Mouse (Mus musculus) forebrain, embryonic 14.5 days (tissue): ENCODE results near the gene Slc39a11. TPM values are rescaled to one million over a fixed set of nuclear protein-coding genes. Genes with fewer than 3 reads are reported as not detected.

ENCODE experiments used
- ATAC-seq: fragments of 200-750 bp; cut with Nextera tagmentation; 2 replicates; pipeline ENCODE4 v1.8.0; 2017; ENCODE audit warnings: mild to moderate bottlenecking, moderate library complexity
- DNase-seq: peaks from one replicate; pipeline ENCODE4 v3.0.0-alpha.2; 2015; ENCODE audit warnings: low spot score
- H3K27ac ChIP-seq: fragments of 300-500 bp; sonication (generic); 2 replicates; pipeline ENCODE4 v1.5.1; 2014; ENCODE audit warnings: low read depth, mild to moderate bottlenecking, control low read depth, low read length, moderate library complexity
- H3K27me3 ChIP-seq: fragments of 300-500 bp; sonication (generic); replicated peaks from 2 replicates; pipeline ENCODE4 v1.6.1; 2014; ENCODE audit warnings: low read length, control low read depth, mixed read lengths; ENCODE audit not compliant: control insufficient read depth, insufficient read depth
- H3K36me3 ChIP-seq: fragments of 300-500 bp; sonication (generic); 2 replicates; pipeline ENCODE4 v1.6.1; 2014; ENCODE audit warnings: low read length, control low read depth; ENCODE audit not compliant: control insufficient read depth, insufficient read depth
- H3K4me1 ChIP-seq: fragments of 300-500 bp; sonication (generic); 2 replicates; pipeline ENCODE4 v1.6.1; 2014; ENCODE audit warnings: antibody characterized with exemption, low read length, control low read depth; ENCODE audit not compliant: control insufficient read depth, insufficient read depth
- H3K4me2 ChIP-seq: fragments of 300-500 bp; sonication (generic); 2 replicates; pipeline ENCODE4 v1.6.1; 2014; ENCODE audit warnings: mild to moderate bottlenecking, control low read depth, low read length
- H3K4me3 ChIP-seq: fragments of 300-500 bp; sonication (generic); 2 replicates; pipeline ENCODE4 v1.5.1; 2014; ENCODE audit warnings: low read depth, low read length, control low read depth
- H3K9ac ChIP-seq: fragments of 300-500 bp; sonication (generic); 2 replicates; pipeline ENCODE4 v1.6.1; 2014; ENCODE audit warnings: mild to moderate bottlenecking, low read length, control low read depth, moderate library complexity
- H3K9me3 ChIP-seq: fragments of 300-500 bp; sonication (generic); replicated peaks from 2 replicates; pipeline ENCODE4 v1.6.1; 2016; ENCODE audit warnings: low read length, control low read depth, mixed read lengths; ENCODE audit not compliant: control insufficient read depth
- WGBS: fragments of 180-500 bp; shearing (Covaris S2); extraction: QIAGEN DNeasy Blood & Tissue Kit; methylation state at CpG from one replicate; pipeline ENCODE4 v1.1.7; 2014; 5-methylcytosine and 5-hydroxymethylcytosine counted together
- polyA plus RNA-seq: library from polyadenylated mRNA; unstranded; fragments of >200 nt; fragmentation: Nextera tagmentation; extraction: Ambion mirVana; gene quantifications from 2 replicates; pipeline ENCODE4 v1.2.1, GENCODE M21; 2014

Gene Slc39a11
- polyA plus RNA-seq, 1 experiment from 2014 or later = 29.5 TPM

DNA sequence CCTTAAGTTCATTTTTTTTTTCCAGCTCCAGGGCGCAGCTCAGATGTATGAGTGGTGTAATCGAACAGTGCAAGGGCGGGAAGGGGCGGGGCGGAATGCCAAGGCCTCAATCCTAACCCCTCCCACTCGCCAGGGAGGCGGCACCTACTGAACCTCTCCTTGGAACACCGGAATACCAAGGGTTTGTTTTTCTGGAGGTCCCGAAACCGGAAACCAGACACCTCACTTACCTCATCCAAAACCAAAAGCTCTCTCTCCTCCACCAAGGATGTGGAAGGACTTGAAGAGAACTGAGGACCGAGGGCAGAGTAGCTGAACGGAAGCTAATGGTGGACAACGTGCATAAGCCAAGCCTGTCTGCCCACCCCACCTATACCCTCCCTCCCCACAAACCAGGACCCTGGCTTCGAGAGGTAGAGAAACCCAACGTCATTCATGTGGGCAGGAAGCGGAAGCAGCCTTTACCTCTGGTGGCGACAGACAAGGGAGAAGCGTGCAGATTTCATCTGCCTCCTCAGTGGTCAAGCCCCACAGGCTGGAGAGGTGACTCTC is 441.3 kb downstream of the Slc39a11 start:
- Histone ChIP-seq H3K36me3 (no peaks in the 10 kb centered on the region), H3K27me3 (no peaks in the 10 kb centered on the region), H3K9ac (no peak overlapping the region), H3K4me3 (no peak overlapping the region), H3K27ac (no peak overlapping the region), H3K4me1 (peaks cover 3% of the 10 kb centered on the region; the same call in 1 of the 2 replicates), H3K9me3 (no peaks in the 10 kb centered on the region), H3K4me2 (no peak overlapping the region)
- WGBS = 74% methylated on average over 18 of the region's 18 CpGs
- ATAC-seq (no peak), DNase-seq (no peak)

DNA sequence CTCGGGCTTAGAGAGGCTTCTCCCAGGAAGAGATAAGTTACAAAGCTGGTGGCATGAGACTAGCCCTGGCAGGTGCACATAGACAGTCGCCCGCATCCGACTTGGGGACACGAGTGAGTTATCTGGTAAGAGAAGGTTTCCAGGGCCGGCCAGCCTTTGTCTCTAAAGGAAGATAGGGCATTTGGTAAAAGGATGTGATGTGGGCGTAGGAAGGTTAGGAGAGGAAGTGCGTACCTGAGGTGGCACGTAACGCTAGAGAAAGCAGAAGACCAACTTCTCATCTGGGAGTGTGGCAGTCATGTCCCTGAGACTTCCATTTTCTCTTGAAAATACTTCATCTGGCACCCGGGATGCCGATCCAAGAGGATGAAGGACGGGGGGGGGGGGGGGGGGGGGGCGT is 441.9 kb downstream of the Slc39a11 start:
- ATAC-seq = no peak
- no peaks in the 10 kb centered on the region for H3K9me3 ChIP-seq
- H3K4me1 ChIP-seq = peaks cover 3% of the 10 kb centered on the region; the same call in 1 of the 2 replicates
- no peaks in the 10 kb centered on the region for H3K36me3 ChIP-seq
- H3K9ac ChIP-seq = no peak overlapping the region
- no peak overlapping the region for H3K4me3 ChIP-seq
- no peak overlapping the region for H3K4me2 ChIP-seq
- WGBS = 89% methylated on average over 12 of the region's 14 CpGs
- no peak overlapping the region for H3K27ac ChIP-seq
- no peak for DNase-seq
- H3K27me3 ChIP-seq = no peaks in the 10 kb centered on the region

DNA sequence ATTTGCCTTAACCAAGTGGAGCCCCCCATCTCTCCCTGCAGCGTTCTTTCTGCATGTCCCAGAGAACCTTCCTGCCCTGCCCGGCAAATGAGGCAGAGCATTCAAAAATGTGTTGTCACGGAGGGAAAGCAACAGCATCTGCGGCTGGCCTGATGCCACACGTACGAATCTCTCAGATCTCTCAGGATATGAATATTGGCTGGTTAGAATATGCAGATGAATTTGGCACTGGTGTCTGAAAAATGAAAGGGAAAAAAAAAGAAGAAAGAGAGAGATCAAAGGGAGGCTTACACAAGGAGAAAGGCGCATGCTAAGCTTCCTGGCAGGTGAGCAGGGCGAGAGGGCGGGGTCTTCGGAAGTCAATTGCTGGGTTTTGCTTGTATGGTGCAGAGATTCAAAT is 443.8 kb downstream of the Slc39a11 start:
- Histone ChIP-seq H3K4me3 (no peak overlapping the region), H3K4me2 (no peak overlapping the region), H3K9me3 (no peaks in the 10 kb centered on the region), H3K9ac (no peak overlapping the region), H3K27ac (peak overlapping the region; percentile 39; the same call in 1 of the 2 replicates), H3K4me1 (no peaks in the 10 kb centered on the region), H3K27me3 (no peaks in the 10 kb centered on the region), H3K36me3 (no peaks in the 10 kb centered on the region)
- peak; percentile 86 for DNase-seq
- no peak for ATAC-seq
- 69% methylated on average over 10 of the region's 10 CpGs for WGBS

DNA sequence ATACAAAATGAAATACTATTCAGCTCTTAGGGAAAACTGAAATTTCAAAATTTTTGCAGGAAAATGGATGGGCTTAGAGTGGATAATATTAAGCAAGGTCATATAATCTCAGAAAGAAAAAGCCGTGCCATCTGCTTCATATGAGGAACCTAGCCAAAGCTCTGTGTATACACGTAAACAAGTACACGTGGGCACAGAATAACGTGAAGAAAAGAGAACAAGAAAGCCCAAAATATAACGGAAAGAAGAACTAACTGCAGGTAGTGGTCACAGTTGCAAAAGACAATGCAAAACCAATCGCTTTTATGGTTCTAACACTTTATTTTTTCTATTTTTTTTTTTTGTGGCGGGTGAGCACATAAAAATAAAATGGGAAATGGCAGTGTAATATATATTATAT is 446.9 kb downstream of the Slc39a11 start:
- Histone ChIP-seq H3K4me2 (no peak overlapping the region), H3K9me3 (no peaks in the 10 kb centered on the region), H3K36me3 (no peaks in the 10 kb centered on the region), H3K27me3 (no peaks in the 10 kb centered on the region), H3K9ac (no peak overlapping the region), H3K4me1 (peaks cover 18% of the 10 kb centered on the region), H3K4me3 (no peak overlapping the region), H3K27ac (no peak overlapping the region)
- DNase-seq (no peak), ATAC-seq (no peak)
- WGBS = 86% methylated on average over 7 of the region's 7 CpGs

DNA sequence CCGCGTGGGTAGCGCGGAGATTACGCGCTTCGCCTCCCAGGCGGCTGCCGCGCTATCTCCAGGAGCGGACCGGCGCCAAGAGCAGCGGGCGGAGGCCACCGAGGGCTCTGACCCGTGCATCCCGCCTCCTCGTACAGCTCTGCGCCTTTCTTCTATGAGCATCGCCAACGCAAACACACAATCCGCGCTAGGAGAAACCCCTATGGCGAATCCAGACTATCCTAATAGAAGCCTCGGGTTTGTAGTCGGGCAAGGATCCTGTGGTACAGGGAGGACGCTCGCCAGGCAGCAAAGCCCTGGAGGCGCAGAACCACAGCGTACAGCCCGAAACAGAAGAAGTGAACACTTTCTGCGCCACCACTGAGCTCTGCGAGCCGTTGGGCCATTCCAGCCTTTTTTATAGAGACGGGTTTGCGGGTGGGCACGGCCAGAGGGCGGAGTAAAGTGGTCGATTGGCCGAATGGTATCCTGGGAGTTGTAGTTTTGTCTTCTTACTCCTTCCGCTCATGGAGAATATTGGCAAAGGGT is 448.3 kb downstream of the Slc39a11 start:
- Histone ChIP-seq H3K36me3 (no peaks in the 10 kb centered on the region), H3K27ac (peak overlapping the region; percentile 79; the same call in 1 of the 2 replicates), H3K4me3 (peak overlapping the region; percentile 69), H3K4me2 (peak overlapping the region; percentile 54), H3K27me3 (no peaks in the 10 kb centered on the region), H3K9me3 (no peaks in the 10 kb centered on the region), H3K9ac (peak overlapping the region; percentile 87), H3K4me1 (peaks cover 18% of the 10 kb centered on the region)
- ATAC-seq (peak; percentile 95), DNase-seq (peak; percentile 97)
- under 1% methylated on average over 42 of the region's 42 CpGs for WGBS

DNA sequence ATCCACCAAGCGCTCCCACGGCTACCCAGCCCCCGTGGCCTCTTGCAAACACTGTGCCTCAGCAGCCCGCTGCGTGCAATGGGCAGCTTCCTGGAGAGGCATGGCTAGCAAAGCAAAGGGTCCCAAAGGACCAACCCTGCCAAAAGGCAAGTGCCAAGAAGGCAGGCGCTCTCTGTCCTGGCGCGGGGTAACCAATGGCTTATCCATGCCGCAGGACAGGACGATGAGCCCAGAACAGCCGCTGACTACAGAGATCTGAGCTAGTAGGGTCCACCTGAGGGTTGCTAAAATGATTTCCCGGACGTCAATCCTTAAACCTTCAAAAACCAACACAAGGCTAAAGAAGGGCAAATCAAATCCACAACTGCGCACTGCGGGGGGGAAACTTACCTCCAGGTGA is 449.0 kb downstream of the Slc39a11 start:
- Histone ChIP-seq H3K27ac (no peak overlapping the region), H3K9ac (peak overlapping the region; percentile 87), H3K27me3 (no peaks in the 10 kb centered on the region), H3K9me3 (no peaks in the 10 kb centered on the region), H3K4me1 (peaks cover 18% of the 10 kb centered on the region), H3K4me3 (peak overlapping the region; percentile 69), H3K4me2 (peak overlapping the region; percentile 54), H3K36me3 (no peaks in the 10 kb centered on the region)
- DNase-seq (no peak), ATAC-seq (0 out of 2 replicates have a peak, but pooled peaks have one; percentile 10)
- whole genome bisulfite sequencing = 4% methylated on average over 15 of the region's 15 CpGs

DNA sequence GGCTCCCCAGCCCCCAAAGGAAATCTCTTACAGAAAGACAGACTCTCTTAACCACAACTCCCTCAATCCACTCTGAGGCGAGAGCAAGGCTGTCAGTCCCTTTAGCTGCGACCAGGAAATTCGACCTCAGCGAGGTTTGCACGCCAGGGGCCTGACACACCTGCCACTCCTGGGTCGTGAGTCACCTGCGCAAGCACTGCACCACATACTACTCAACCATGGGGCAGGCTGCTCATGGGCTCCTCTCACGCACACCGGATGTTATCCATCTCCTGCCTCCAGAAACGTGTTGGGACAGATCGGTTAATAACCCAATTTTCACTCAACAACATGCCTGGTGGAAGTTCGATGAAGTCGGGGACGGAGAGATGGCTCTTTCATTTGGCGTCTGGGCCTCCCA is 451.3 kb downstream of the Slc39a11 start:
- H3K27me3 ChIP-seq = no peaks in the 10 kb centered on the region

DNA sequence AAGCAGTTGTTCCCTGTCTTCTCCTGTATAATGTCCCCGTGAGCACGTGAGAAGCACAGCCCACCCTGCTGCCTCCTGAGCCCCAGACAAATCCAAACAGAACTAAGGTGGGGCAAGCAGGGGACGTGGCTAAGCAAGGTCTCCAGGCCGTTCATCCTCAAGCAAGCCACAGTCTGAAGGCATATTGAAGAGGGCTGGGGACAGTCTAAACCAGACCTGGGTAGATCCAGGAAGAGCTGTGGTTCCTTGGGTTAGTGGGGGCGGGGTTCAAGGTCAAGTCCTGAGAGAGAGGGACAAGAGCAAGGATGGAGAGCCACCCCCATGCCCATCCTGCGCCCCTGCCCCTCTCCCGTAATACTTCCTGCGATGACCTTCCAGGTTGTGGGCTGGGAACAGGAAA is 452.3 kb downstream of the Slc39a11 start:
- no peaks in the 10 kb centered on the region for H3K27me3 ChIP-seq
- no peak for DNase-seq
- H3K9me3 ChIP-seq = no peaks in the 10 kb centered on the region
- no peaks in the 10 kb centered on the region for H3K36me3 ChIP-seq
- H3K4me3 ChIP-seq = no peak overlapping the region
- peak overlapping the region; percentile 54; the same call in 1 of the 2 replicates for H3K4me2 ChIP-seq
- H3K9ac ChIP-seq = no peak overlapping the region
- H3K27ac ChIP-seq = no peak overlapping the region
- 81% methylated on average over 8 of the region's 8 CpGs for WGBS
- no peak for ATAC-seq
- peaks cover 23% of the 10 kb centered on the region for H3K4me1 ChIP-seq

More for the DNA sequence above, 451.3 kb downstream of the Slc39a11 start:
- no peak overlapping the region for H3K27ac ChIP-seq
- peak overlapping the region; percentile 69; the same call in 1 of the 2 replicates for H3K4me3 ChIP-seq
- no peak for ATAC-seq
- peak overlapping the region; percentile 87; the same call in 1 of the 2 replicates for H3K9ac ChIP-seq
- peaks cover 18% of the 10 kb centered on the region for H3K4me1 ChIP-seq
- H3K9me3 ChIP-seq = no peaks in the 10 kb centered on the region
- 89% methylated on average over 15 of the region's 15 CpGs for WGBS
- no peak for DNase-seq
- peak overlapping the region; percentile 54 for H3K4me2 ChIP-seq
- no peaks in the 10 kb centered on the region for H3K36me3 ChIP-seq

DNA sequence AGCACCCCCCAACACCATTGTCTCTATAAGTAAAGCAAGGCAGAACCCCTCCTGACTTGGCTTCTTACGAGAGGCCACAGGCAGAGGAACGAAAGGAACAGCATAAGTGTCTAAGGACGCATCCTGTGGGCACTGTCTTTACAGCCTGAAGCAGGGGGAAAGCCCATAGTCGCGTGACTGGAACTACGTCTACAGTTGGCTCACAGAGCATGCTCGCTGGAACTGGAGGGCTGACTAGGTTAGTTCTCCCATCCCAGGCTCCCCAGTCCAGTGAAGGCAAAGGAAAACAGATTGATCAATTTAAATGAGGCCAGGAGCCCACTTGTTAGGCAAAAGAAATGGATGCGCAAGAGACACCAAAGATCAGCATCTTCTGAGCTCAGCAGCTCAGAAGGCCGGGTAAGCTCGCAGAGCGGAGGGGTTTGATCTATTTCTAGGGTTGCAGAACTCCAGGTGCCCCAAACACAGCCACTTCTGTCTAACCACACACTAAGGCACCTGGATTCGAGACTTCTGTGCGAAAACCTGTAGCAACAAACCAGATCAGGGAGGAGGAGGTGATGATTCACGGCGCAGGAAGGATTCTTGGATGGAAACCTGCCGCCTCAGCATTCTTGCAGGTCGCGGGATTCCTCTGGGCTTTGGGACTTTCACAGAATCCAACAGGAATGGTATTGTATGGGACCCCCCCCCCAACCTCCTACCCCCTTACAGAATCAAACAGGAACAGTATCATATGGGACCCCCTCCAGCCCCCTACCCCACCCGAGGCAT is 453.5 kb downstream of the Slc39a11 start:
- ATAC-seq (no peak), DNase-seq (no peak)
- no peaks in the 10 kb centered on the region for H3K9me3 ChIP-seq
- no peak overlapping the region for H3K27ac ChIP-seq
- H3K4me2 ChIP-seq = no peak overlapping the region
- H3K4me1 ChIP-seq = peaks cover 31% of the 10 kb centered on the region
- no peaks in the 10 kb centered on the region for H3K36me3 ChIP-seq
- no peak overlapping the region for H3K4me3 ChIP-seq
- H3K9ac ChIP-seq = no peak overlapping the region
- no peaks in the 10 kb centered on the region for H3K27me3 ChIP-seq
- WGBS = 86% methylated on average over 19 of the region's 19 CpGs
